Mouse (Mus musculus): ENCODE data around the gene Cope.

DNA sequence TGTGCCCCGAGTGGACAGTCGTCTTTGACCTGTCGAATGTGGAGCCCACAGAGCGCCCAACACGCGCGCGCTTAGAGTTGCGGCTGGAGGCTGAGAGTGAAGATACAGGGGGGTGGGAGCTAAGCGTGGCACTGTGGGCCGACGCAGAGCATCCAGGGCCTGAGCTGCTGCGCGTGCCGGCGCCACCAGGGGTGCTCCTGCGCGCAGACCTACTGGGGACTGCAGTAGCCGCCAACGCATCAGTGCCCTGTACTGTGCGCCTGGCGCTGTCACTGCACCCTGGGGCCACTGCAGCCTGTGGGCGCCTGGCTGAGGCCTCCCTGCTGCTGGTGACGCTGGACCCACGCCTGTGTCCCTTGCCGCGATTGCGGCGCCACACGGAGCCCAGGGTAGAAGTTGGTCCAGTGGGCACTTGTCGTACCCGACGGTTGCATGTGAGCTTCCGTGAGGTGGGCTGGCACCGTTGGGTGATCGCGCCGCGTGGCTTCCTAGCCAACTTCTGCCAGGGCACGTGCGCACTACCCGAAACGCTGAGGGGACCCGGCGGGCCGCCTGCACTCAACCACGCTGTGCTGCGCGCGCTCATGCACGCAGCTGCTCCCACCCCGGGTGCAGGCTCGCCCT lies 28.5 kb downstream of the Cope start:
- TF ChIP-seq CTCF (conservative IDR thresholded peaks at IDR 0.05; ENCODE audit: low read length) (no peak), POU5F1 (IDR thresholded peaks at IDR 0.05; ENCODE audit: borderline replicate concordance, low read length) (no peak)
